Mouse (Mus musculus): ENCODE data around the gene Fosl2. TPM values are rescaled to one million over a fixed set of nuclear protein-coding genes. Genes with fewer than 3 reads are reported as not detected.

Fosl2 gene
- polyA plus RNA-seq, 1 experiment from 2014 or later: 13.3 TPM

- Histone ChIP-seq H3K9me3 (replicated peaks; ENCODE audit: control insufficient read depth, low read length) (no peaks in the 10 kb centered on the region), H3K4me3 (replicated peaks; ENCODE audit: low read length) (no peak overlapping the region)
Measured at GRCm38 (mm10) chr5:32104119-32104990, 31.2 kb upstream of the Fosl2 start.

GRCm38 (mm10) chr5:32106473-32107140, 29.0 kb upstream of the Fosl2 start:
- H3K36me3 ChIP-seq (ENCODE audit: control insufficient read depth, insufficient read depth, low read length): no peaks in the 10 kb centered on the region
- H3K27me3 ChIP-seq (ENCODE audit: control insufficient read depth, insufficient read depth, low read length): no peaks in the 10 kb centered on the region
- no peak overlapping the region for H3K4me3 ChIP-seq (replicated peaks; ENCODE audit: low read length)
- no peak for ATAC-seq (ENCODE audit: insufficient read depth, low FRiP score)
- H3K9me3 ChIP-seq (replicated peaks; ENCODE audit: control insufficient read depth, low read length): no peaks in the 10 kb centered on the region
- no peak overlapping the region for H3K9ac ChIP-seq (ENCODE audit: low read length)
- peaks cover 17% of the 10 kb centered on the region for H3K4me1 ChIP-seq (ENCODE audit: control insufficient read depth, insufficient read depth, low read length)
- H3K27ac ChIP-seq (ENCODE audit: low read length): no peak overlapping the region; the same call in 1 of the 2 replicates
- 73% methylated on average over 5 of the region's 5 CpGs for WGBS
- H3K4me2 ChIP-seq (ENCODE audit: low read depth, low read length): no peak overlapping the region

More at GRCm38 (mm10) chr5:32104119-32104990, 31.2 kb upstream of the Fosl2 start:
- Histone ChIP-seq H3K9ac (ENCODE audit: low read length) (no peak overlapping the region), H3K4me1 (ENCODE audit: control insufficient read depth, insufficient read depth, low read length) (peaks cover 17% of the 10 kb centered on the region), H3K27ac (ENCODE audit: low read length) (peak overlapping the region; percentile 87; the same call in 1 of the 2 replicates), H3K36me3 (ENCODE audit: control insufficient read depth, insufficient read depth, low read length) (no peaks in the 10 kb centered on the region), H3K4me2 (ENCODE audit: low read depth, low read length) (no peak overlapping the region), H3K27me3 (ENCODE audit: control insufficient read depth, insufficient read depth, low read length) (no peaks in the 10 kb centered on the region)
- 85% methylated on average over 12 of the region's 12 CpGs for WGBS
- ATAC-seq (ENCODE audit: insufficient read depth, low FRiP score): no peak

GRCm38 (mm10) chr5:32110651-32111050, 24.9 kb upstream of the Fosl2 start:
- H3K9me3 ChIP-seq (replicated peaks; ENCODE audit: control insufficient read depth, low read length): no peaks in the 10 kb centered on the region
- H3K27ac ChIP-seq (ENCODE audit: low read length): no peak overlapping the region
- no peaks in the 10 kb centered on the region for H3K36me3 ChIP-seq (ENCODE audit: control insufficient read depth, insufficient read depth, low read length)
- no peak overlapping the region for H3K4me2 ChIP-seq (ENCODE audit: low read depth, low read length)
- H3K9ac ChIP-seq (ENCODE audit: low read length): no peak overlapping the region
- no peak for ATAC-seq (ENCODE audit: insufficient read depth, low FRiP score)
- H3K4me1 ChIP-seq (ENCODE audit: control insufficient read depth, insufficient read depth, low read length): no peaks in the 10 kb centered on the region
- 52% methylated on average over 4 of the region's 4 CpGs for WGBS
- no peak overlapping the region for H3K4me3 ChIP-seq (replicated peaks; ENCODE audit: low read length)
- H3K27me3 ChIP-seq (ENCODE audit: control insufficient read depth, insufficient read depth, low read length): no peaks in the 10 kb centered on the region

- H3K4me2 ChIP-seq (ENCODE audit: low read depth, low read length): no peak overlapping the region
- 65% methylated on average over 7 of the region's 7 CpGs for WGBS
Measured at GRCm38 (mm10) chr5:32112206-32112916, 23.2 kb upstream of the Fosl2 start.

GRCm38 (mm10) chr5:32120901-32121376, 14.7 kb upstream of the Fosl2 start:
- 45% methylated on average over 11 of the region's 11 CpGs for WGBS

More at GRCm38 (mm10) chr5:32112206-32112916, 23.2 kb upstream of the Fosl2 start:
- Histone ChIP-seq H3K27ac (ENCODE audit: low read length) (no peak overlapping the region), H3K4me3 (replicated peaks; ENCODE audit: low read length) (no peak overlapping the region), H3K27me3 (ENCODE audit: control insufficient read depth, insufficient read depth, low read length) (no peaks in the 10 kb centered on the region), H3K4me1 (ENCODE audit: control insufficient read depth, insufficient read depth, low read length) (no peaks in the 10 kb centered on the region), H3K9me3 (replicated peaks; ENCODE audit: control insufficient read depth, low read length) (no peaks in the 10 kb centered on the region), H3K36me3 (ENCODE audit: control insufficient read depth, insufficient read depth, low read length) (no peaks in the 10 kb centered on the region), H3K9ac (ENCODE audit: low read length) (no peak overlapping the region)
- no peak for ATAC-seq (ENCODE audit: insufficient read depth, low FRiP score)

GRCm38 (mm10) chr5:32121936-32122335, 13.7 kb upstream of the Fosl2 start:
- H3K9me3 ChIP-seq (replicated peaks; ENCODE audit: control insufficient read depth, low read length): no peaks in the 10 kb centered on the region
- 68% methylated on average over 6 of the region's 6 CpGs for WGBS
- 0 out of 2 replicates have a peak overlapping the region, but pooled peaks have one; percentile 36 for H3K4me2 ChIP-seq (ENCODE audit: low read depth, low read length)
- peak overlapping the region; percentile 81 for H3K27ac ChIP-seq (ENCODE audit: low read length)
- ATAC-seq (ENCODE audit: insufficient read depth, low FRiP score): peak; percentile 16; the same call in 1 of the 2 replicates
- peak overlapping the region; percentile 58; the same call in 1 of the 2 replicates for H3K9ac ChIP-seq (ENCODE audit: low read length)
- H3K4me3 ChIP-seq (replicated peaks; ENCODE audit: low read length): no peak overlapping the region
- H3K4me1 ChIP-seq (ENCODE audit: control insufficient read depth, insufficient read depth, low read length): peaks cover 9% of the 10 kb centered on the region; the same call in 1 of the 2 replicates
- no peaks in the 10 kb centered on the region for H3K36me3 ChIP-seq (ENCODE audit: control insufficient read depth, insufficient read depth, low read length)
- no peaks in the 10 kb centered on the region for H3K27me3 ChIP-seq (ENCODE audit: control insufficient read depth, insufficient read depth, low read length)

More at GRCm38 (mm10) chr5:32120901-32121376, 14.7 kb upstream of the Fosl2 start:
- no peaks in the 10 kb centered on the region for H3K27me3 ChIP-seq (ENCODE audit: control insufficient read depth, insufficient read depth, low read length)
- H3K27ac ChIP-seq (ENCODE audit: low read length): peak overlapping the region; percentile 80
- no peaks in the 10 kb centered on the region for H3K36me3 ChIP-seq (ENCODE audit: control insufficient read depth, insufficient read depth, low read length)
- peak; percentile 63; the same call in 1 of the 2 replicates for ATAC-seq (ENCODE audit: insufficient read depth, low FRiP score)
- peaks cover 9% of the 10 kb centered on the region; the same call in 1 of the 2 replicates for H3K4me1 ChIP-seq (ENCODE audit: control insufficient read depth, insufficient read depth, low read length)
- H3K4me3 ChIP-seq (replicated peaks; ENCODE audit: low read length): no peak overlapping the region
- H3K4me2 ChIP-seq (ENCODE audit: low read depth, low read length): peak overlapping the region; percentile 36
- no peaks in the 10 kb centered on the region for H3K9me3 ChIP-seq (replicated peaks; ENCODE audit: control insufficient read depth, low read length)
- peak overlapping the region; percentile 58; the same call in 1 of the 2 replicates for H3K9ac ChIP-seq (ENCODE audit: low read length)

- WGBS: 77% methylated on average over 5 of the region's 5 CpGs
- Histone ChIP-seq H3K36me3 (ENCODE audit: control insufficient read depth, insufficient read depth, low read length) (no peaks in the 10 kb centered on the region), H3K4me2 (ENCODE audit: low read depth, low read length) (no peak overlapping the region), H3K9ac (ENCODE audit: low read length) (no peak overlapping the region), H3K27ac (ENCODE audit: low read length) (peak overlapping the region; percentile 81), H3K9me3 (replicated peaks; ENCODE audit: control insufficient read depth, low read length) (no peaks in the 10 kb centered on the region), H3K4me1 (ENCODE audit: control insufficient read depth, insufficient read depth, low read length) (peaks cover 9% of the 10 kb centered on the region; the same call in 1 of the 2 replicates), H3K27me3 (ENCODE audit: control insufficient read depth, insufficient read depth, low read length) (no peaks in the 10 kb centered on the region), H3K4me3 (replicated peaks; ENCODE audit: low read length) (no peak overlapping the region)
- no peak for ATAC-seq (ENCODE audit: insufficient read depth, low FRiP score)
Measured at GRCm38 (mm10) chr5:32122363-32122762, 13.2 kb upstream of the Fosl2 start.

GRCm38 (mm10) chr5:32124957-32125356, 10.6 kb upstream of the Fosl2 start:
- Histone ChIP-seq H3K4me2 (ENCODE audit: low read depth, low read length) (no peak overlapping the region), H3K4me1 (ENCODE audit: control insufficient read depth, insufficient read depth, low read length) (peaks cover 13% of the 10 kb centered on the region; the same call in 1 of the 2 replicates), H3K36me3 (ENCODE audit: control insufficient read depth, insufficient read depth, low read length) (no peaks in the 10 kb centered on the region), H3K27me3 (ENCODE audit: control insufficient read depth, insufficient read depth, low read length) (no peaks in the 10 kb centered on the region), H3K9me3 (replicated peaks; ENCODE audit: control insufficient read depth, low read length) (no peaks in the 10 kb centered on the region), H3K4me3 (replicated peaks; ENCODE audit: low read length) (no peak overlapping the region), H3K27ac (ENCODE audit: low read length) (peak overlapping the region; percentile 69), H3K9ac (ENCODE audit: low read length) (no peak overlapping the region)
- WGBS: 53% methylated on average over 6 of the region's 6 CpGs
- peak; percentile 4; the same call in 1 of the 2 replicates for ATAC-seq (ENCODE audit: insufficient read depth, low FRiP score)
